Comparison of ENCODE assay signal across 18 mouse cellular contexts in the genomic region with DNA sequence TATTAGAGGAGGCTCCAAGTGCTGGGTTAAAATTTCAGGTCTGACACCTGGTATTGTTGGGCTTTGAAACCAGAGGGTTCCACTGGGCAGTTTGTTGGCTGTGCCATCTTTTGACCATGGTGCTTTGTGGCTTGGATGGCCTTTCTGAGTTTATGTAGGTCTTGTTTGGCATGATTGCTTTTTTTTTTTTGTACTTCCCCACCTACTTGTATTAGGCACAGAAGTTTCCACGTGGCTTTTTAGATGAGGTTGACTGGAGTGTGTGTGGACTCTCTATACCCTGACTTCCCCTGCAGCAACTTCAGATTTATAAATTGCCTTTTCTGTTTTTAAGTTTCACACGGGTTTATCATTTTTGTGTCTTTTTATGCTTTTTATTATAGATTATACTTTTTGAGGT. TPM values are rescaled to one million over a fixed set of nuclear protein-coding genes. Genes with fewer than 3 reads are reported as not detected.
"Had no signal": no experiment of that assay in that cellular context is flagged by ENCODE, and none has a peak within 500 bp of the region (broad histone marks: within the 10 kb centered on the region; RNA-seq: fewer than 3 reads in every experiment).

No protein-coding gene starts in this region.

- H3K9ac ChIP-seq: neural tube, embryonic 15.5 days; stomach, embryonic 15.5 days had no signal

- H3K4me3 ChIP-seq: neural tube, embryonic 13.5 days; neural tube, embryonic 15.5 days; stomach, embryonic 15.5 days had no signal

- H3K27ac ChIP-seq: neural tube, embryonic 13.5 days; neural tube, embryonic 15.5 days; stomach, embryonic 15.5 days; stomach, postnatal 0 days had no signal

- H3K27me3 ChIP-seq: neural tube, embryonic 13.5 days; neural tube, embryonic 15.5 days; stomach, embryonic 15.5 days had no signal

- H3K4me2 ChIP-seq: neural tube, embryonic 13.5 days; neural tube, embryonic 15.5 days; stomach, embryonic 15.5 days had no signal

- H3K9me3 ChIP-seq: neural tube, embryonic 13.5 days; neural tube, embryonic 15.5 days; stomach, embryonic 15.5 days had no signal

- DNase-seq: retina, postnatal 1 day; right cerebral cortex, adult 18-20 months; right cerebral cortex, postnatal 14 days; right cerebral cortex, postnatal 25 days; right cerebral cortex, postnatal 4 days; spleen, adult 18-20 months; thymus, adult 18-20 months; thymus, adult 2 months; thymus, postnatal 14 days; thymus, postnatal 25 days; thymus, postnatal 36 days; thymus, postnatal 4 days had no signal

RNA-seq across cellular contexts. Expression of gene March4, which starts 52.0 kb away (rescaled TPM):
- total RNA-seq: neutrophil, adult 5-6 weeks had no signal
- polyA plus RNA-seq: thymus, adult 2 months; thymus, postnatal 0 days had no signal
